Mouse (Mus musculus) midbrain, embryonic 12.5 days (tissue): ENCODE results near the gene U90926. TPM values are rescaled to one million over a fixed set of nuclear protein-coding genes. Genes with fewer than 3 reads are reported as not detected.

ENCODE experiments used
- ATAC-seq: fragments of 200-750 bp; cut with Nextera tagmentation; 2 replicates; pipeline ENCODE4 v1.8.0; 2017; ENCODE audit warnings: low read depth, moderate TSS enrichment, moderate library complexity; ENCODE audit not compliant: low FRiP score
- H3K27ac ChIP-seq: fragments of 300-500 bp; sonication (generic); replicated peaks from 2 replicates; pipeline ENCODE4 v1.5.1; 2016; ENCODE audit warnings: mild to moderate bottlenecking
- H3K27me3 ChIP-seq: fragments of 300-500 bp; sonication (generic); 2 replicates; pipeline ENCODE4 v1.6.1; 2016; ENCODE audit warnings: mild to moderate bottlenecking
- H3K36me3 ChIP-seq: fragments of 300-500 bp; sonication (generic); 2 replicates; pipeline ENCODE4 v1.6.1; 2016
- H3K4me1 ChIP-seq: fragments of 300-500 bp; sonication (generic); 2 replicates; pipeline ENCODE4 v1.6.1; 2016
- H3K4me2 ChIP-seq: fragments of 300-500 bp; sonication (generic); replicated peaks from 2 replicates; pipeline ENCODE4 v1.6.1; 2016; ENCODE audit warnings: mild to moderate bottlenecking, moderate library complexity
- H3K4me3 ChIP-seq: fragments of 300-500 bp; sonication (generic); 2 replicates; pipeline ENCODE4 v1.5.1; 2016; ENCODE audit warnings: mild to moderate bottlenecking
- H3K9ac ChIP-seq: fragments of 300-500 bp; sonication (generic); replicated peaks from 2 replicates; pipeline ENCODE4 v1.6.1; 2016; ENCODE audit warnings: mild to moderate bottlenecking, moderate library complexity
- H3K9me3 ChIP-seq: fragments of 300-500 bp; sonication (generic); 2 replicates; pipeline ENCODE4 v1.6.1; 2016; ENCODE audit warnings: mild to moderate bottlenecking
- WGBS: fragments of 180-500 bp; shearing (Covaris S2); methylation state at CpG from one replicate; pipeline ENCODE4 v1.1.7; 2016; 5-methylcytosine and 5-hydroxymethylcytosine counted together
- polyA plus RNA-seq: library from polyadenylated mRNA; unstranded; fragments of >200 nt; fragmentation: Nextera tagmentation; extraction: Ambion mirVana; gene quantifications from 2 replicates; pipeline ENCODE4 v1.2.1, GENCODE M21; 2016

The U90926 gene
- polyA plus RNA-seq: not detected in 2 replicates

GRCm38 (mm10) chr5:92215308-92215707 lies at the start of gene U90926:
Gene U90926, minus strand, starts transcription at chr5:92215408.
- Histone ChIP-seq H3K4me3 (no peak within 1 kb of the TSS), H3K9ac (no peak within 1 kb of the TSS), H3K4me2 (no peak within 1 kb of the TSS), H3K9me3 (no peaks in the 10 kb centered on the region), H3K36me3 (no peaks in the 10 kb centered on the region), H3K4me1 (peaks cover 12% of the 10 kb centered on the region), H3K27me3 (no peaks in the 10 kb centered on the region), H3K27ac (no peak within 1 kb of the TSS)
- 93% methylated on average over 4 of the region's 4 CpGs for WGBS
- ATAC-seq: no peak

- Histone ChIP-seq H3K9ac (no peak overlapping the region), H3K36me3 (no peaks in the 10 kb centered on the region), H3K4me1 (peaks cover 13% of the 10 kb centered on the region), H3K27me3 (peaks cover 22% of the 10 kb centered on the region), H3K27ac (peak overlapping the region; percentile 35), H3K4me3 (no peak overlapping the region), H3K9me3 (no peaks in the 10 kb centered on the region), H3K4me2 (no peak overlapping the region)
- peak; percentile 85 for ATAC-seq
- 4% methylated on average over 4 of the region's 4 CpGs for WGBS
Measured at GRCm38 (mm10) chr5:92263761-92264359, 48.7 kb upstream of the U90926 start.

GRCm38 (mm10) chr5:92262646-92263045 lies 47.4 kb upstream of the U90926 start:
- Histone ChIP-seq H3K4me1 (peaks cover 13% of the 10 kb centered on the region), H3K9ac (no peak overlapping the region), H3K27me3 (peaks cover 26% of the 10 kb centered on the region), H3K36me3 (no peaks in the 10 kb centered on the region), H3K4me3 (no peak overlapping the region), H3K27ac (no peak overlapping the region), H3K9me3 (no peaks in the 10 kb centered on the region), H3K4me2 (no peak overlapping the region)
- 87% methylated on average over 8 of the region's 8 CpGs for WGBS
- no peak for ATAC-seq

- no peak within 1 kb of the TSS for H3K9ac ChIP-seq
- 0 out of 2 replicates have a peak, but pooled peaks have one; percentile 21 for ATAC-seq
- no peak within 1 kb of the TSS for H3K4me2 ChIP-seq
- H3K4me1 ChIP-seq: no peaks in the 10 kb centered on the region; the same call in 1 of the 2 replicates
- peaks cover 28% of the 10 kb centered on the region for H3K27me3 ChIP-seq
- H3K36me3 ChIP-seq: no peaks in the 10 kb centered on the region
- WGBS: 5% methylated on average over 6 of the region's 6 CpGs
- H3K27ac ChIP-seq: no peak within 1 kb of the TSS
- H3K9me3 ChIP-seq: no peaks in the 10 kb centered on the region
- no peak within 1 kb of the TSS for H3K4me3 ChIP-seq
Measured at GRCm38 (mm10) chr5:92256218-92256617, 41.0 kb upstream of the U90926 start, which contains the start of gene Ppef2. Gene Ppef2, minus strand, starts transcription at chr5:92256278.

- ATAC-seq: no peak
- no peaks in the 10 kb centered on the region; the same call in 1 of the 2 replicates for H3K4me1 ChIP-seq
- no peak overlapping the region for H3K9ac ChIP-seq
- no peaks in the 10 kb centered on the region for H3K36me3 ChIP-seq
- WGBS: 75% methylated on average over 6 of the region's 6 CpGs
- H3K4me2 ChIP-seq: no peak overlapping the region
- no peak overlapping the region for H3K27ac ChIP-seq
- no peaks in the 10 kb centered on the region for H3K9me3 ChIP-seq
- H3K4me3 ChIP-seq: no peak overlapping the region
- peaks cover 19% of the 10 kb centered on the region for H3K27me3 ChIP-seq
Measured at GRCm38 (mm10) chr5:92254476-92254875, 39.3 kb upstream of the U90926 start.

GRCm38 (mm10) chr5:92252797-92253343 lies 37.7 kb upstream of the U90926 start:
- Histone ChIP-seq H3K9ac (no peak overlapping the region), H3K27ac (no peak overlapping the region), H3K4me2 (peak overlapping the region; percentile 34), H3K27me3 (peaks cover 12% of the 10 kb centered on the region; the same call in 1 of the 2 replicates), H3K9me3 (no peaks in the 10 kb centered on the region), H3K36me3 (no peaks in the 10 kb centered on the region), H3K4me1 (no peaks in the 10 kb centered on the region; the same call in 1 of the 2 replicates), H3K4me3 (no peak overlapping the region)
- 14% methylated on average over 18 of the region's 18 CpGs for WGBS
- ATAC-seq: peak; percentile 62

GRCm38 (mm10) chr5:92252031-92252430 lies 36.8 kb upstream of the U90926 start:
- WGBS: 92% methylated on average over 6 of the region's 6 CpGs
- no peak overlapping the region for H3K4me3 ChIP-seq
- no peak overlapping the region for H3K27ac ChIP-seq
- H3K4me2 ChIP-seq: no peak overlapping the region
- no peaks in the 10 kb centered on the region; the same call in 1 of the 2 replicates for H3K4me1 ChIP-seq
- H3K9ac ChIP-seq: no peak overlapping the region
- H3K36me3 ChIP-seq: no peaks in the 10 kb centered on the region
- peaks cover 12% of the 10 kb centered on the region; the same call in 1 of the 2 replicates for H3K27me3 ChIP-seq
- ATAC-seq: no peak
- H3K9me3 ChIP-seq: no peaks in the 10 kb centered on the region

- ATAC-seq: no peak
- Histone ChIP-seq H3K9me3 (no peaks in the 10 kb centered on the region), H3K27ac (no peak overlapping the region), H3K9ac (no peak overlapping the region), H3K4me3 (no peak overlapping the region), H3K27me3 (no peaks in the 10 kb centered on the region), H3K36me3 (no peaks in the 10 kb centered on the region), H3K4me2 (no peak overlapping the region), H3K4me1 (no peaks in the 10 kb centered on the region)
- 87% methylated on average over 11 of the region's 11 CpGs for WGBS
Measured at GRCm38 (mm10) chr5:92248614-92249013, 33.4 kb upstream of the U90926 start.

GRCm38 (mm10) chr5:92245483-92245882 lies 30.3 kb upstream of the U90926 start:
- Histone ChIP-seq H3K27me3 (no peaks in the 10 kb centered on the region), H3K4me2 (no peak overlapping the region), H3K36me3 (no peaks in the 10 kb centered on the region), H3K27ac (no peak overlapping the region), H3K9me3 (0 out of 2 replicates have a peak, but pooled peaks cover 3% of the 10 kb centered on the region), H3K4me1 (no peaks in the 10 kb centered on the region), H3K4me3 (no peak overlapping the region), H3K9ac (no peak overlapping the region)
- WGBS: 93% methylated on average over 9 of the region's 9 CpGs
- ATAC-seq: no peak

- no peak overlapping the region for H3K9ac ChIP-seq
- WGBS: 97% methylated on average over 2 of the region's 2 CpGs
- no peak overlapping the region for H3K27ac ChIP-seq
- no peaks in the 10 kb centered on the region for H3K4me1 ChIP-seq
- H3K4me2 ChIP-seq: no peak overlapping the region
- H3K4me3 ChIP-seq: no peak overlapping the region
- H3K9me3 ChIP-seq: 0 out of 2 replicates have a peak, but pooled peaks cover 3% of the 10 kb centered on the region
- ATAC-seq: no peak
- no peaks in the 10 kb centered on the region for H3K36me3 ChIP-seq
- no peaks in the 10 kb centered on the region for H3K27me3 ChIP-seq
Measured at GRCm38 (mm10) chr5:92244900-92245299, 29.7 kb upstream of the U90926 start.

- no peak overlapping the region for H3K27ac ChIP-seq
- WGBS: 93% methylated on average over 12 of the region's 12 CpGs
- 0 out of 2 replicates have a peak, but pooled peaks cover 3% of the 10 kb centered on the region for H3K9me3 ChIP-seq
- no peaks in the 10 kb centered on the region for H3K36me3 ChIP-seq
- no peak overlapping the region for H3K4me2 ChIP-seq
- no peak overlapping the region for H3K9ac ChIP-seq
- no peak overlapping the region for H3K4me3 ChIP-seq
- H3K27me3 ChIP-seq: 0 out of 2 replicates have a peak, but pooled peaks cover 3% of the 10 kb centered on the region
- H3K4me1 ChIP-seq: no peaks in the 10 kb centered on the region
- no peak for ATAC-seq
Measured at GRCm38 (mm10) chr5:92240769-92241168, 25.6 kb upstream of the U90926 start.
